Mouse (Mus musculus) embryo, embryonic 10.5 days (tissue): ENCODE results near the gene Rragb.

ENCODE experiments used
- DNase-seq: peaks from one replicate; pipeline ENCODE4 v3.0.0-alpha.2; 2015; ENCODE audit warnings: low spot score

The Rragb gene

DNA sequence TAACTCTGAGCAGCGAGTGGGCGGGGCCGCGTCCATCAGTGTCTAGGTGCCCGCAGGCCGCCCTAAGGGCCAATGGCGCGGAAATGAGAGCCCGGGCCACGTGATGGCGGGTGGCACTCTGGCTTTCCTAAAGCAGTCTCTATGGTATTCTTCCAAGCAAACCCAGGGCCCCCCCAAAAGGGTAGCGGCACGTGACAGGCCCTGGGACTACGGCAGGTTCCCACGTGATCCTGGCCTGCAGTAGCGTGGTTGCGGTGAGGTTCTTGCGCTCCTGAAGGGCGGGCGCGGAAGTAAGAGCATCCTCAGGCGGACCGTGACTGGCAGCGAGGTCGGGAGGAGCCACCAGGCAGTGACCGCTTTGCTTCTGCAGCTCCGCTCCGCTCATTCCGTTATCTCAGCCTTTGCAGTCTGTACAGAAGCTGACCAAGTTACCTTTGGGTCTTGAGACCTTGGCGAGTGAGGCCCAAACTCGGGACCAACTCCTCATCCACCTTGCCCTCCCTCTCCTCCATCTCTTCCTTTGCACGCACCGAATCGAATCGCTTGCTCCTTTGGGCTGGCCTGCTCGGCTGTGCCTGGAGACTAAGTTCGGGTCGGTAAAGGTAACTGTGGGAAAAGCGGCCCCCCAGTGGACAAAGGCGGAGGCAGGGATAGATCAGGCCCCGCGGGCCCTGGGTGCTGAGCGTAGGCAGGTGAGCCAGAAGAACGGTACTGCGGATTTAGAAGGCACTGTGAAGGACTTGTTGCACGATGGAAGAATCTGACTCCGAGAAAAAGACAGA is at the start of gene Rragb:
Gene Rragb, plus strand, starts transcription at position 248 of the 782 bp plus-strand sequence.
- DNase-seq, result peak; percentile 85

DNA sequence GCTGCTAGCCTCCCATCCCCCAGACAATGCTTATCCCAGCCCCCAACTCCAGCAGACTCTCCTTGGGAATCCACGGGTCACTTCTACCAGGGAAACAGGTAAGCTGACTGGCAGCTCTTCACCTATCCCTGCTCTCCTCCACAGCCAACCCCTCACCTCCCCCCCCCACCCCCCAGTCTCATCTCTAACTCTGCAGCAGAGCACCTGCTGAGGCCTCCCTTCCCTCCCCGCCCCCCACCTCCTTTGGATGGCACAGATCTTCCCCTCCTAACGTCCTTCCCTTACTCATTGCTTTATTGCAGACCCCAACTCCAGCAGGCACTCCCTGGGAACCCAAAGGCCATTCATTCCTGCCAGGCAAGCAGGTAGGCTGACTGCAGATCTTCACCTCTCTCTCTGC is 21.3 kb upstream of the Rragb start, which contains the start of gene Foxr2:
Gene Foxr2, plus strand, starts transcription at position 301 of the 400 bp plus-strand sequence.
- no peak for DNase-seq

DNA sequence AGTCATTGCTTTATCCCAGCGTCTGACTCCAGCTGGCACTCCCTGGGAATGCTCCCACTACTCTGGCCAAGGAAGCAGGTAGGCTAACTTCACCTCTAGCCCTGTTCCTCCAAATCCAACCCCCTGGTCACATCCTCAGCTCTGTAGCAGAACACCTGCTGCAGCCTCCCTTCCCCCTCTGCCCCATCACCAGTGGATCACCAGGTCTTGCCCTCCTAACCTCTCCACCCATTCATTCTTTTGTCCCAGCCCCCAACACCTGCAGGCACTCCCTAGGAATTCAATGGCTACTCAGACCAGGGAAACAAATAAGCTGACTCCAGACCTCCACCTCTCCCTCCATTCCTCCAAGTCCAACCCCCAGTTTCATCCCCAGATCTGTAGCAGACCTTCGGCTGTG is 20.8 kb upstream of the Rragb start:
- no peak for DNase-seq

GRCm38 (mm10) chrX:153142656-153143055 is 2.9 kb downstream of the Rragb start:
- DNase-seq, result no peak

GRCm38 (mm10) chrX:153151766-153152165 is 12.0 kb downstream of the Rragb start:
- no peak for DNase-seq

- DNase-seq, result peak; percentile 39
Observed at GRCm38 (mm10) chrX:153155322-153155721, 15.5 kb downstream of the Rragb start.

DNA sequence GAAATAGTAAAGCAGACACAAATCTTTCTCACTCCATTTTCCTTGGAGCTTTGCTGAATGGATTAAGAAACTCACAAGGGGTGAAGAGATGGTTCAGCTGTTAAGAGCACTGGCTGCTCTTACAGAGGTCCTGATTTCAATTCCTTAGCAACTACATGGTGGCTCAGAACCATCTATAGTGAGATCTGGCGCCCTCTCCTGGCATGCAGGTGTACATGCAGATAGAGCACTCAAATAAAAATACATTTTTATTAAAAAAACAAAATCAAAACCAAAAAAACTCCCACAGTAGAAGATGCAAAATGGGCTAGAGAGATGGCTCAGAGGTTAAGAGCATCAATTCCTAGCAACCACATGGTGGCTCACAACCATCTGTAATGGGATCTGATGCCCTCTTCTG is 35.0 kb downstream of the Rragb start:
- peak; percentile 8 for DNase-seq

GRCm38 (mm10) chrX:153182221-153182620 is 42.4 kb downstream of the Rragb start:
- no peak for DNase-seq

- DNase-seq, result peak; percentile 12
Observed at GRCm38 (mm10) chrX:153199185-153199584, 59.4 kb downstream of the Rragb start.

DNA sequence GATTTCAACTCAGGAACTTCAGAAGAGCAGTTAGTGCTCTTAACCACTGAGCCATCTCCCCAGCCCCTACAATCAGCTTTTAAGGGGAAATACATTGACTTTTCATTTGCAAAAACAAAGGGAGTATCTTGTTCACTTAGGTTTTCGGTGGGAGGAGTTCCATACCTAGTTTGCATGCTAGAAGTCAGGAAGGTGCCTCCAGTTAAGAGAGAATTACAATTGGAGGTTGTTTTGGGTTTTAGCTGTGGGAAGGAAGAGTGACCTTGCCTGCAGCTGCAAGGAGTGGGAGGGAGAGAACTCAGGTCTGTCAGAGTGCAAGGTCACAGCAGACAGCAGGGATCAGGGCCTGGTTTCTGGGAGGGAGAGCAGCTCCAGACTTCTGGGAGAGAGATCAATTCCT is 71.3 kb downstream of the Rragb start:
- DNase-seq, result no peak
